Mouse (Mus musculus) midbrain, embryonic 16.5 days (tissue): ENCODE data around the gene Taf4. TPM values are rescaled to one million over a fixed set of nuclear protein-coding genes. Genes with fewer than 3 reads are reported as not detected.

Experiments
- ATAC-seq: fragments of 200-750 bp; cut with Nextera tagmentation; 2 replicates; pipeline ENCODE4 v1.8.0; 2017; ENCODE audit warnings: moderate TSS enrichment
- H3K27ac ChIP-seq: fragments of 300-500 bp; sonication (generic); 2 replicates; pipeline ENCODE4 v1.5.1; 2014; ENCODE audit warnings: mild to moderate bottlenecking, low read length, mixed read lengths
- H3K27me3 ChIP-seq: fragments of 300-500 bp; sonication (generic); 2 replicates; pipeline ENCODE4 v1.6.1; 2014; ENCODE audit warnings: low read depth, low read length, mixed read lengths; ENCODE audit not compliant: control insufficient read depth, insufficient read depth
- H3K36me3 ChIP-seq: fragments of 300-500 bp; sonication (generic); 2 replicates; pipeline ENCODE4 v1.6.1; 2014; ENCODE audit warnings: mild to moderate bottlenecking, low read length, moderate library complexity, mixed read lengths; ENCODE audit not compliant: control insufficient read depth, insufficient read depth
- H3K4me1 ChIP-seq: fragments of 300-500 bp; sonication (generic); 2 replicates; pipeline ENCODE4 v1.6.1; 2014; ENCODE audit warnings: mild to moderate bottlenecking, low read length, mixed read lengths; ENCODE audit not compliant: control insufficient read depth, insufficient read depth
- H3K4me2 ChIP-seq: fragments of 300-500 bp; sonication (generic); 2 replicates; pipeline ENCODE4 v1.6.1; 2014; ENCODE audit warnings: mild to moderate bottlenecking, low read length, mixed read lengths
- H3K4me3 ChIP-seq: fragments of 300-500 bp; sonication (generic); 2 replicates; pipeline ENCODE4 v1.5.1; 2014; ENCODE audit warnings: low read depth, mild to moderate bottlenecking, low read length, moderate library complexity, mixed read lengths
- H3K9ac ChIP-seq: fragments of 300-500 bp; sonication (generic); 2 replicates; pipeline ENCODE4 v1.6.1; 2014; ENCODE audit warnings: low read depth, low read length, mixed read lengths
- H3K9me3 ChIP-seq: fragments of 300-500 bp; sonication (generic); replicated peaks from 2 replicates; pipeline ENCODE4 v1.6.1; 2014; ENCODE audit warnings: mild to moderate bottlenecking, low read length, mixed read lengths; ENCODE audit not compliant: control insufficient read depth, poor library complexity, severe bottlenecking
- WGBS: fragments of 180-500 bp; shearing (Covaris S2); extraction: QIAGEN DNeasy Blood & Tissue Kit; methylation state at CpG from one replicate; pipeline ENCODE4 v1.1.7; 2014; 5-methylcytosine and 5-hydroxymethylcytosine counted together
- polyA plus RNA-seq: library from polyadenylated mRNA; unstranded; fragments of >200 nt; fragmentation: Nextera tagmentation; extraction: Ambion mirVana; gene quantifications from 2 replicates; pipeline ENCODE4 v1.2.1, GENCODE M21; 2015

The Taf4 gene
- polyA plus RNA-seq, 1 experiment from 2014 or later, result 3.1 TPM

GRCm38 (mm10) chr2:179867669-179868068 is 108.8 kb downstream of the Taf4 start:
- no peaks in the 10 kb centered on the region for H3K27me3 ChIP-seq
- no peak overlapping the region for H3K4me3 ChIP-seq
- no peak overlapping the region for H3K4me2 ChIP-seq
- H3K36me3 ChIP-seq, result no peaks in the 10 kb centered on the region
- 77% methylated on average over 3 of the region's 3 CpGs for WGBS
- H3K27ac ChIP-seq, result no peak overlapping the region
- ATAC-seq, result no peak
- H3K9ac ChIP-seq, result no peak overlapping the region
- peaks cover 8% of the 10 kb centered on the region for H3K4me1 ChIP-seq
- no peaks in the 10 kb centered on the region for H3K9me3 ChIP-seq

- no peak overlapping the region for H3K9ac ChIP-seq
- no peaks in the 10 kb centered on the region for H3K9me3 ChIP-seq
- 76% methylated on average over 5 of the region's 5 CpGs for WGBS
- no peaks in the 10 kb centered on the region for H3K36me3 ChIP-seq
- H3K4me2 ChIP-seq, result no peak overlapping the region
- no peak overlapping the region for H3K27ac ChIP-seq
- ATAC-seq, result no peak
- H3K4me3 ChIP-seq, result no peak overlapping the region
- H3K4me1 ChIP-seq, result peaks cover 7% of the 10 kb centered on the region
- no peaks in the 10 kb centered on the region for H3K27me3 ChIP-seq
Measured at GRCm38 (mm10) chr2:179865097-179865496, 111.3 kb downstream of the Taf4 start.

GRCm38 (mm10) chr2:179863266-179863665 is 113.2 kb downstream of the Taf4 start:
- Histone ChIP-seq H3K4me3 (no peak overlapping the region), H3K9me3 (no peaks in the 10 kb centered on the region), H3K4me1 (no peaks in the 10 kb centered on the region), H3K4me2 (no peak overlapping the region), H3K27ac (no peak overlapping the region), H3K36me3 (no peaks in the 10 kb centered on the region), H3K9ac (no peak overlapping the region), H3K27me3 (no peaks in the 10 kb centered on the region)
- no peak for ATAC-seq
- 77% methylated on average over 3 of the region's 3 CpGs for WGBS

DNA sequence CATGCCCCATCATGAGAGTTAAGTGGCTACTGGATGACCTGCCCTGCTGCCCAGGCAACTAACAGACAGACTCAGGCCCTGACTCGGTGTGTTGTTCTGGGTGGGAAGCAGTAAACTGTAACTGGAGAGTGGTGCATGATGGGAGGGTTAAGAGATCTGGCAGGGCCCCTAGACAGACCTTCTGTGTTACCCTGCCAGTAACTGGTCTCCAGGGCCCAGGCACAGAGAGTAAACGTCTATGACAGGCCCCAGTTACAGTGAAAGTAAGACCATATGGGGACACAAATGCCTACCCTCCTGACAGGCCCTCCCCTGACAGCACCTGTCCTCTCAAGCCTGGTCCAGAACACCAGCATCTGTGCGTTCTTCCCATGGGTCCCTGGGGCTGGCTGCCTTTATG is 113.8 kb downstream of the Taf4 start:
- Histone ChIP-seq H3K4me2 (no peak overlapping the region), H3K27ac (no peak overlapping the region), H3K9me3 (no peaks in the 10 kb centered on the region), H3K4me3 (no peak overlapping the region), H3K36me3 (no peaks in the 10 kb centered on the region), H3K4me1 (no peaks in the 10 kb centered on the region), H3K27me3 (no peaks in the 10 kb centered on the region), H3K9ac (no peak overlapping the region)
- ATAC-seq, result no peak
- WGBS, result 77% methylated on average over 3 of the region's 3 CpGs

Other genes with a start within 250 kb of the Taf4 start
- 21.0 and 22.4 TPM in 2 replicates for gene Lsm14b, start 48.3 kb upstream of the Taf4 start, polyA plus RNA-seq
- 504 and 541 TPM in 2 replicates for gene Psma7, start 65.8 kb upstream of the Taf4 start, polyA plus RNA-seq
- gene Ss18l1, start 65.9 kb upstream of the Taf4 start, polyA plus RNA-seq, result 70.4 and 74.3 TPM in 2 replicates
- 34.9 and 35.7 TPM in 2 replicates for gene Mtg2, start 93.9 kb upstream of the Taf4 start, polyA plus RNA-seq
- gene Hrh3, start 127.8 kb upstream of the Taf4 start, polyA plus RNA-seq, result 3.3 TPM in 2 replicates
- 75.5 and 76.1 TPM in 2 replicates for gene Osbpl2, start 142.7 kb upstream of the Taf4 start, polyA plus RNA-seq
- gene Adrm1, start 194.8 kb upstream of the Taf4 start, polyA plus RNA-seq, result 201 and 206 TPM in 2 replicates
- gene Lama5, start 249.2 kb upstream of the Taf4 start, polyA plus RNA-seq, result 1.6 and 2.6 TPM in 2 replicates